Mouse (Mus musculus) fat pad, adult 2 months (tissue): ENCODE measurements around the gene Zfp691.

Source experiments
- DNase-seq: peaks from one replicate; pipeline ENCODE4 v3.0.0-alpha.2; 2011; ENCODE audit warnings: low read depth, low spot score; ENCODE audit errors: extremely low read depth

The Zfp691 gene

GRCm38 (mm10) chr4:119172919-119173650 lies 910 bp downstream of the Zfp691 start:
- no peak for DNase-seq

- DNase-seq: peak; percentile 31
Measured at GRCm38 (mm10) chr4:119167663-119168062, 6.3 kb downstream of the Zfp691 start.

GRCm38 (mm10) chr4:119167068-119167467 lies 6.9 kb downstream of the Zfp691 start:
- DNase-seq: no peak

DNA sequence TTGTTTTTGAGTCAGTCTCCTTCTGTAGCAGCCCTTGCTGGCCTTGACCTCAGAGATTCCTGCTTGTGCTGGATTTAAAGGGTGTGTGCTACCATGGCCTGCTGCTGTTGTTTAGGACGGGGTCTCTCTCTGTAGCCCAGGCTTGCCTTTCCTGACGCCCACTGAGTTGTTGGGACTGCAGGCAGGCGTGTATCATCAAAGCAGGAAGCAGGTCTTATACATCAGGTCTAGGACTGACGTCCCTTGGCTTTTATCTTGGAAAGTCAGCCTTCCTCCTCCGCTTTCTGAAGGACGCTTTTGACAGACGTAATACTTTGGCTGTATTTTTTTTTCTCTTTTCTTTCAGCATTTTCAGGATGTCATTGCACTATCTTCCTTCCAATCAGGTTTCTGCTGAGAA lies 8.1 kb downstream of the Zfp691 start:
- DNase-seq: no peak

DNA sequence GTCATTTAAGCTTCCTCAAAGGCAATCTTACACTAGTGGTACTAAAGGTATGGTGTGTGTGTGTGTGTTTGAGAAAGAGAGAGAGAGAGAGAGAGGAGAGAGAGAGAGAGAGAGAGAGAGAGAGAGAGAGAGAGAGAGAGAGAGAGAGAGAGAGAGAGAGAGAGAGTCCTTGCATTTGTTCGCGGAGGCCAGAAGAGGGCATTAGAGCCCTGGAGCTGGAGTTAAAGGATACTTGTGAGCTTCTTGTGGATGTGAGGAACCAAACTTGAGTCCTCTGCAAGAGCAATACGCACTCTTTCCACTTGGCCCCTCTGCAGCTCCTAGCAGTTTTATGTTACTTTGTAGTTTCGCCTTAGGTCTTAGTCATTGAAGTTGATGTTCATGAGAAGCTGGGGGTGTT lies 11.0 kb downstream of the Zfp691 start:
- no peak for DNase-seq

- no peak for DNase-seq
Measured at GRCm38 (mm10) chr4:119161358-119161757, 12.6 kb downstream of the Zfp691 start.

DNA sequence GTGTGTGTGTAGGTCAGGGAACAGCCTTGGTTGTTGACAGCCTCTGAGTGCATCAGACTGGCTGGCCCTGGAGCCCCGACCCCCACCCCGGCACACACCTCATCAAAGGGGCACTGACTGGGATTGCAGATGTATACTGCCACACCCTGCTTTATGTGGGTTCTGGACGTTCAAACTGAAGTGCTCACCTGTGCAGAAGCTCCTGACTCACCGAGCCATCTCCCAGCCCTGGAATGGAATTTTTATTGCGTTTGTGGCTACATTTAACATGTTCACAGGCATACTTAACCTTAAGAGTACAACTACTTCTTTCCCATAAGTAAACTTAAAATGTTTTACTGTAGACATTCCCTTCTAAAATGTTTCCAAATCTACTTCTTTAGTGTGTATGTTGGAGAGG lies 16.1 kb downstream of the Zfp691 start:
- DNase-seq: no peak

DNA sequence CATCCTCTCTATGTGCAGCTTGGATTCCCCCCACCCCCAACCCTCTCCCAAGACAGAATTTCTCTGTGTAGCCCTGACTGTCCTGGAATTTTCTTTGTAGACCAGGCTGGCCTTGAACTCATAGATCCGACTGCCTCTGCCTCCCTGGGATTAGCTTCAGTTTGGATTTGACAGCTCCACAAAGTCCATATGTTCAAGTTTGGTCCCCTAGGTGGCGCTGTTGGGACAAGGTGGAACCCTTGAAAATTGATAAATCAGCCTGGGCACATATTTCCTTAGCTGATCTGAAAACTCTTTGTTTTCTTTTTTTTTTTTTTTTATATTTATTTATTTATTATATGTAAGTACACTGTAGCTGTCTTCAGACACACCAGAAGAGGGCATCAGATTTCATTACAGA lies 16.8 kb downstream of the Zfp691 start:
- no peak for DNase-seq

DNA sequence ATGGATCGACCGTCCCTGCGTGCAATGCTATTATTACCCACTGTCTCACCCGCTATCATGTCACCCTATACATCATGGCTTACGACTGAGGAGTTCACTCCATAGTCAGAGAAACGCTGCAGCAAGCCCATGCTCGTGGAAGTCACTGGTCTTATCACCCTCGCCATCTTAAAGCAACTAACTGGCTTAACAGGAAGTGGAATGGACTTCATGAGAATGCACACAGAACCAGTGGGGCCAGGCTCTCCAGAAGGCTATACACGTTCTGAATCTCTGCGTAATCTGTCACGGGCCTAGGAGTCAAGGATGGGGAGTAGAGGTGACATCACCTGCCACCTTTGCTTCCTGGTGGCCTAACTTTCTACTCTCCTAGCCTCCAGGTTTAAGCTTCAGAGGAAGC lies 25.3 kb downstream of the Zfp691 start:
- no peak for DNase-seq

- no peak for DNase-seq
Measured at GRCm38 (mm10) chr4:119147347-119147746, 26.6 kb downstream of the Zfp691 start.

DNA sequence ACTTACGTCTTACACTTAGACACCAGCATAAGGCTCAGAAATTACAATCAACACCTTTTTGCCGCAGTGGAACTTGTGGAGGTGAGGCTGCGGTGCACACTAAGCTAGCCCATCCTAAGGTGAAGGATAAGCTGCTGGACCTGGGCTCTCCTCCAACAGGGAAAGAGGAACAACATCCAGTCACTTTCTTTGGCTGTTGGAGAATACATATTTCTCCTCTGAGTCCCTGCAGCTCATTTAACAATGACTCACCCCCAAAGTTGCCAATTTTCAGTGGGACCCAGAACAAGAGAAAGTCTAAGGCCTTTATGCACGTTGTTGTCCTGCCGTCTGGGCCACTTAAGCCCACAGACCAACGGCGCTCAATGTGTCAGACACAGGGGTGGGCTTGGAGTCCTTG lies 27.2 kb downstream of the Zfp691 start:
- no peak for DNase-seq

DNA sequence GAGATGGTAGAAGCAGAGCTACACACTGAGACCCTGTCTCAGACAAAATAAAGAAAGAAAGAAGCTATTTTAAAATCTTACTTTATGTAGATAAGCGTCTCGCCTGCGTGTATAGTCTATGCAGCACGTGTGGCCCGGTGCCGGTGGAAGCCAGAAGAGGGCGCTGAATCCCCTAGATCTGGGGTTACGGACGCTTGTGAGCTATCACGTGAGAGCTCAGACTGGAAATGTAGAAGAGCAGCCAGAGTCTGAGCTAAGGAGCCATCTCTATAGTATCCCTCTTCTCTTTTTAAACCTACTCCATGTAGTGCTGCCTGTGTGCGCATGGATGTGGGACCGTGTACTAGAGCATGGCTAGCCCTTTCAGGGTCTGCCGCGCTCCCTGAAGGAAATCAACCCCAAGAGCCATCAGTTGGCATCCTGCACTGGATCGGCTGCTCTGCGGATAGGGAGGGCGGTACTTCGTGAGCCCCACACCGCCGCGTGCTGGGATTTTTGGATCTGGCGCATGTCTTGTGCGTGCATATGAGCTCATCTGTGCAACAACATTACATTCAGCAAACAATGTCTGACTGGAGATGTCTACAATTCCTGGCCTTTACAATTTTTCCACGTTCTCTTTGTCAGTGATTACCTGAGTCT lies 31.6 kb downstream of the Zfp691 start:
- DNase-seq: no peak

- no peak for DNase-seq
Measured at GRCm38 (mm10) chr4:119141191-119141590, 32.8 kb downstream of the Zfp691 start.

DNA sequence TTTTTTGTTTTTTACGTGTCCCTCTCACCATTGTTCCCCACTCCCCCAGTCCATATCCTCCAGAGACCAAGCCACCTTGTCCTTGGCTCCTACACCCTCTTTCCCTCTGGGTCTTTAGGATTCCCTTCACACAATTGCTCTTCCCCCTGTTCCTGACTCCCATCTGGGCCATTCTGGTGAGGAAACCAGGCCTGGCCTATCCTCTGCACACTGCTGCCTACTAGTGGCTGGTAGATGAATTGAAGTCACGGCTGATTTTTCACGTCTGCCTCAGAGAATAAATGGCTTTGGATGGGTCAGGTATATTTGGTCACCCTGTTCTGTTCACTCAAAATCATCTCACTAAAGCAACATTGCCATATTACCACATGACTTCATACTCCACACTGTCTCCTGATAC lies 33.9 kb downstream of the Zfp691 start:
- DNase-seq: no peak

DNA sequence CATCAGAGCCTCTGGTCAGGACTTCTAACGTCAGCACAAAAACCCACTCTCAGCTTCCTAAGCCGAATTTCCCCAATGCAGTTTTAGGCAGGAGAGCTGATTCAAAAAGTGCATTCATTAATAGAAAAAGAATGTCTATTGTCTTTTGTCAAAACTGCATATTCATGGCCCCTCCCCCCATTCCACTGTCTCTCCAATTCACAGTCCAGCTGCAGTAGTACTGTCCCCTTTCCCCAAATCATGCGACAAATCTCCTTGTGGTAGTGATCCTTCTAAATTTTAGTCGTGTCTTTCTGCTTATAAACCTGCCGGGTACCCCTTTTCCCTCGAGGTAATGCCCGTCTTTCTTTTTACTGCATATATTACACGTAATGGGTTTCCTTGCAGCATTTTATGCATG lies 35.2 kb downstream of the Zfp691 start:
- no peak for DNase-seq

DNA sequence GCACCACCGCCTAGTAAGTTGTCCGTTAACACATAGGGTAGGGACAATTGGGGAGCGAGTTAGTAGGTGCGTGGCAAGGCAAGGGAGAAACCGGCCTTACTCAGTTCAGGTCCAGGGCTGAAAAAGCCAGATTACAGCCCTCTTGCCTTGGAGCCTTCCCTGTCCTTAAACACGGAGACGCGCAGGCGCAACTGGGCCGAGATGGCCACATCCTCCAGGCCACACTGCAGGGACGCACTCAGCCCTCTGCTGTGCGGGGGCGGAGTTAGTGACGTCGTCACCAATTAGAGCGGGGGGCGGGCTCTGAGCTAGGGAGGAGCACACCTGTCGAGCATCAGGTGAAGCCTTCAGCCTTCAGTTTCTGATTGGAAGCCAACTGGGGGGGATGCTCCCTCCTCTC lies 35.8 kb downstream of the Zfp691 start:
- DNase-seq: no peak

GRCm38 (mm10) chr4:119137313-119137712 lies 36.7 kb downstream of the Zfp691 start:
- DNase-seq: no peak

DNA sequence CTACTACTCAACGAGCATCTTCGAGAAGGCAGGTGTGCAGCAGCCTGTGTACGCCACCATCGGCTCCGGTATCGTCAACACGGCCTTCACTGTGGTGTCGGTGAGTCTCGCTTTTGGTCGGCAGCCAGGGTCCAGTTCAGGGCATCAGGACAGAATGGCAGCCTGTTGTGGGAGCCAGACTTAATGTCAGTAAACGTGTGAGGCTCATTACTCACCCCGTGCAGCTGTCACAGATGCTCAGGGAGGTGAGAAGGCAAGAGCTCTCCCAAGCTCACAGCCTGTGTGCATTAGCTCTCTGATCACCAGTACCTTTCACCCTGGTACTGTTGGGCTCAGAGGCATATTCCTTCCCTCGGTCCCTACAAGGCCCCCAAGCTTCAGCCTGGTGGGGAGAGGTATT lies 40.1 kb downstream of the Zfp691 start:
- no peak for DNase-seq

DNA sequence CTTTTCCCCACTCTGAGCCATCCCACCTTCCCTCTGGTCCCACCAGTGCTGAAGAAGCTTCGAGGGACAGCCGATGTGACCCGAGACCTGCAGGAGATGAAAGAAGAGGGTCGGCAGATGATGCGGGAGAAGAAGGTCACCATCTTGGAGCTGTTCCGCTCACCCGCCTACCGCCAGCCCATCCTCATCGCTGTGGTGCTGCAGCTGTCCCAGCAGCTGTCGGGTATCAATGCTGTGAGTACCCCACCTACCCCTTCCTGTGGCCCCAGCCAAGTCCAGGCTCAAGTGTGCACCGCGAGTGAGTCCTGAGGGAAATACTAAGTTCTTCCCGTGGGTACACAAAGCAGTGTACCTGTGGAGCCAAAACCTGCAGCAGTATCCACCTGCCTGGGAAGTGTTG lies 40.7 kb downstream of the Zfp691 start:
- no peak for DNase-seq

DNA sequence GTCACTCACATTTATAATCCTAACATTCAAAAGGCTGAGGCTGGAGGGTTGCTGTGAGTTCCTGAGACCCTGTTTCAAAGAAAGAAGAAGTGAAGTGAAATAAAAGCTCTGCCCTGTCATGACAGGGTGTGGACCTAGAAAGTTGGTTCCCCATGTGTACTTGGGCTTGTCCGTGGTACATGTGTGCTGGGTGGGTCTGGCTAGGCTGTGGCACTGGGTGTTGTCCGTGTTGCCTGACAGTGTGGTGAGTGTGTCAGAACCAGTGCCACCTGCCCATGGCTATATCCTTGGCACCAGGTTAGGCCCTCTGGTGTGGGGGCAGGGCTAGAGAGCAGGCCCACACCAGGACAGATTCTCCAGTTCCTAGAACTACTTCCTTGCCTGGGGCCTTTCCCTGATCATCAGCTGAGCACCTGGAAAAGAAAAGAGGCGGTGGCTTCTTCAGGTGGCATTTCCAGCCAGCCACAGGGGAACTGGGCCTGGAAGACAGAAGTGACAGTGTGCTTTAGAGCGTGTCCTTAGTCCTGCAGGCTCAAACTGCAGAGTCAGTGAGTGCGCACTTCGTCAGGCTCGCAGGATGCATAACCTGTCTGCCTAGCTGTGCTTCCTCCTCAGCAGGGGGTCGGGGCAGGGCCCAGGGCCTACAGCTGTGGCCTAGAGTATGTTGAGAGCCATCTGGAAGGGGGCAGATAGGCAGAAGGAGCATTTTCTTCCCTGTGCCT lies 42.6 kb downstream of the Zfp691 start:
- no peak for DNase-seq

DNA sequence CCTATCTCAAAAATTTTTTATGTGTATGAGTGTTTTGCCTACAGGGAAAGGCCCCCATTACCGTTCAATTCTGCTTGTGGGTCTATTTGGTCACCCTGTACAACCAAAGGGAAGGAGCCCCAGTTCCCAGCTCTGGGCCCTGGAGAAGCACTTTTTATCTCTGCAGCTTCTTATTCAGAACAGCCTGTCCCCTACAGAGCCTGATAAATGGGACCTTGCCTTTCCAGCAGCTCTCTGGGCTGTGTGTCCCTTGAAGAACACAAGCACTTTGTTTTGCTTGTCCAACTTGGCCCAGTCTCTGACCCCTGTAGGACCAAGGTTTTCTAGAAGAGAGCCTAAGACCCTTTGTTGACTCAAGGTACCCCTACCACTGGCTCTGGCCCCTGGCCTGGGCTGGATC lies 44.9 kb downstream of the Zfp691 start:
- no peak for DNase-seq

DNA sequence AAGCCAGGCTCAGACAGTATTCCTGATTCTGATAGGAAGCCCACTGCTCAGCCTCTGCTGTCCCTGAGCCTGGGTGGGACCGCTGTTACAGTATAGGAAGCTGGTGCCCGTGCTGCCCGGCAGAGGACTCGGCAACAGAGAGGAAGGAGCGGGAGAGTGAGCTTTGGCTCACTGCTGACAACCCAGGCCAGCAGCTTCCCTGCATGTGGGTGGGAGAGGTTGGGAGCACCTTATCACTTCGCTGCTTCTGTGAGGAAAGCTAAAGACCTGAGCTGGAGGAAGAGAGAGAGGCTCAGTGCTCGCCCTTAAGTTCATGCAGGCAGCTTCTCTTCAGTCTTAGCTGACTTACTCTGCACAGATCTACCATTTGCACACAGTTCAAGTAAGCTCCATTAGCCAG lies 45.4 kb downstream of the Zfp691 start:
- DNase-seq: no peak
